Mouse (Mus musculus): ENCODE data around the gene Nfyc.

Gene Nfyc

GRCm38 (mm10) chr4:120719152-120719551 is 112.2 kb downstream of the Nfyc start:
- in situ Hi-C loops (cut with MboI, MseI) = no loop called here

- in situ Hi-C loops (cut with MboI, MseI) = no loop called here
Measured at GRCm38 (mm10) chr4:120717591-120717990, 113.8 kb downstream of the Nfyc start.

GRCm38 (mm10) chr4:120716765-120717164 is 114.6 kb downstream of the Nfyc start:
- in situ Hi-C loops (cut with MboI, MseI) = no loop called here

DNA sequence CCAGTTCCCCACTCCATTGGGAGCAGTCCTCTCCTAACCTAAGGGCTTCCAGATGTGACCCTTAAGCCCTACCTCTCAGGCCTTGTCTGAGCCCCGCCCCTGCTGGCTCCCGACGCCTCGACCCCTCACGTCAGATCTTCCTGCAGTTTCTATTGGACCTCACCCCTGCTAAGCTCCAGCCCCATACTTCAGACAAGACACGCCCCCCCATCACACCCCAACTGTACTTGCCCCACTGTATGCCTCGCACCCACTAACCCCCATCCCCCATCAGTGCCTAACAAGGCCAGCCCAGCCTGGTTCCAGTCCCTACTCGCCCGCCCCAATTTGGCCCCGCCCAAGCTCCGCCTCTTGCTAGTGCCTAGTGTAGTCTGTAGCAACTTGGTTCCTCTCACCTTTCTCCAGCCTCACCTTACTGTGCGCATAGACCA is 115.2 kb downstream of the Nfyc start:
- in situ Hi-C loops (cut with MboI, MseI) = no loop called here

GRCm38 (mm10) chr4:120713856-120714497 is 117.4 kb downstream of the Nfyc start:
- in situ Hi-C loops (cut with MboI, MseI) = no loop called here

DNA sequence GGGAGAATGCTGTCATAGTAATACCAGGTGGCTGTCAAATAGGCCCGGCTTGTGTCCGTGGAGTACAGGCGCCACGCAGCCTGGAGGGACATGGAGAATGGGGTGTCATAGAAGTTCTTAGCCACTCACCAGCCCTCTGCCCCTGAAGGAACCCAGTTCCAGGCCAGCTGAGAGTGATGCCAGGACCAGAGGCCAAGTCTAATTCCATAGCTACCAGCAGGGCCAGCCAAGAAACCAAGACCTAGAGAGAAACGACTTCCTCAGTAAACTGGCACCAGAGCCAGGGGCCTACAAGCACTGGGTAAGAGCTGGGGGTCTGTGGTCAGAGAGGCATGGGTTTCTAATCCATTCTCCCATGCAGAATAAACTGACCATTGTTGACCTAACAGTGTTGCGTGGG is 118.4 kb downstream of the Nfyc start:
- in situ Hi-C loops (cut with MboI, MseI) = no loop called here

DNA sequence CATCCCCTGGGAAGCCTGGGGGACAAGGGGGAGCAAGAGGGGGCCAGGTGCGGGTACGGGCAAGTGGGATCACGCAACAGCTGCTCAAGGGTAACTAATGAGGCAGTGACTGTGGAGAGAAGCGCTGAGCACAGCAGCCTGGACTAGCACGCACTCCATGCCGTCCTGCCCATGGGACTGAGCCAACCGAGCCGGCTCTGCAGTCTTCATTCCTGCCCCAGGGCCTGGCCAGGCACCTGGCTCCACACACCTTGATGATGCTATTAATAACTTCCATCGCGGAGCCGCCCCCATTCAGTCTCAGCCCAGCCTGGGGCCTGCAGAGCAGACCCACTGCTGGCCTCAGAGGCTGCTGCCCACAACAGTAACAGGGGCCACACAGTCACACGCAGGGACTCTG is 119.1 kb downstream of the Nfyc start:
- in situ Hi-C loops (cut with MboI, MseI) = no loop called here
